Mouse (Mus musculus) layer of hippocampus, postnatal 36 days (tissue): ENCODE data around the gene D930020B18Rik. TPM values are rescaled to one million over a fixed set of nuclear protein-coding genes. Genes with fewer than 3 reads are reported as not detected.
A peak's percentile ranks its signal among the peaks of the same experiment; 100 is the strongest.

Experiments
- DNase-seq, 2 experiments: peaks; one replicate each; pipeline ENCODE4 v3.0.0; 2022
- total RNA-seq, 2 experiments: library from RNA; stranded (reverse); gene quantifications; 2 replicates each; pipeline ENCODE4 v1.2.3; 2021

D930020B18Rik gene
- under 1 TPM; 0.32 to 0.48 TPM for total RNA-seq

- DNase-seq = no peak
Observed at GRCm38 (mm10) chr10:121641272-121642053, at the start of gene D930020B18Rik. Gene D930020B18Rik (plus strand): TSS chr10:121641588.

GRCm38 (mm10) chr10:121596580-121596979 is 44.8 kb upstream of the D930020B18Rik start:
- DNase-seq = no peak

- no peak for DNase-seq
Observed at GRCm38 (mm10) chr10:121601272-121601671, 40.1 kb upstream of the D930020B18Rik start.

- no peak for DNase-seq
Observed at GRCm38 (mm10) chr10:121603556-121603955, 37.8 kb upstream of the D930020B18Rik start.

- no peak for DNase-seq
Observed at GRCm38 (mm10) chr10:121604632-121605344, 36.6 kb upstream of the D930020B18Rik start.

GRCm38 (mm10) chr10:121608177-121608576 is 33.2 kb upstream of the D930020B18Rik start:
- no peak for DNase-seq

- no peak for DNase-seq
Observed at GRCm38 (mm10) chr10:121611587-121611986, 29.8 kb upstream of the D930020B18Rik start.

- no peak for DNase-seq
Observed at GRCm38 (mm10) chr10:121612448-121612847, 28.9 kb upstream of the D930020B18Rik start.

- no peak for DNase-seq
Observed at GRCm38 (mm10) chr10:121613570-121613969, 27.8 kb upstream of the D930020B18Rik start.

- DNase-seq = no peak
Observed at GRCm38 (mm10) chr10:121615146-121615870, 26.1 kb upstream of the D930020B18Rik start.

- DNase-seq = no peak
Observed at GRCm38 (mm10) chr10:121615935-121616334, 25.5 kb upstream of the D930020B18Rik start.

GRCm38 (mm10) chr10:121622431-121622830 is 19.0 kb upstream of the D930020B18Rik start:
- no peak for DNase-seq

- DNase-seq = no peak
Observed at GRCm38 (mm10) chr10:121623670-121624069, 17.7 kb upstream of the D930020B18Rik start.

- DNase-seq = no peak
Observed at GRCm38 (mm10) chr10:121625006-121625405, 16.4 kb upstream of the D930020B18Rik start.

- no peak for DNase-seq
Observed at GRCm38 (mm10) chr10:121625407-121626185, 15.8 kb upstream of the D930020B18Rik start.

- peak; percentile 99 for DNase-seq
Observed at GRCm38 (mm10) chr10:121626186-121626882, 15.1 kb upstream of the D930020B18Rik start, which contains the start of gene Xpot. Gene Xpot (minus strand): TSS chr10:121626332.

GRCm38 (mm10) chr10:121627216-121627852 is 14.1 kb upstream of the D930020B18Rik start:
- no peak for DNase-seq

GRCm38 (mm10) chr10:121628561-121629040 is 12.8 kb upstream of the D930020B18Rik start:
- DNase-seq = no peak

GRCm38 (mm10) chr10:121634159-121634558 is 7.2 kb upstream of the D930020B18Rik start:
- DNase-seq = no peak

GRCm38 (mm10) chr10:121636276-121636675 is 5.1 kb upstream of the D930020B18Rik start:
- DNase-seq = no peak

- no peak for DNase-seq
Observed at GRCm38 (mm10) chr10:121639573-121639972, 1.8 kb upstream of the D930020B18Rik start.
